Mouse (Mus musculus) lung, adult 2 months (tissue): ENCODE results near the gene Lin7c.

ENCODE experiments used
- CTCF ChIP-seq: fragments of 200-500 bp; IDR thresholded peaks from 2 replicates; pipeline ENCODE4 v1.5.1; 2011; ENCODE audit warnings: mild to moderate bottlenecking, low read length, control low read depth; ENCODE audit not compliant: insufficient read depth
- POLR2A ChIP-seq: fragments of 200-500 bp; IDR thresholded peaks from 2 replicates; pipeline ENCODE4 v1.6.1; 2011; ENCODE audit warnings: low read depth, mild to moderate bottlenecking, control low read depth, low read length, borderline replicate concordance; ENCODE audit errors: extremely low read depth

DNA sequence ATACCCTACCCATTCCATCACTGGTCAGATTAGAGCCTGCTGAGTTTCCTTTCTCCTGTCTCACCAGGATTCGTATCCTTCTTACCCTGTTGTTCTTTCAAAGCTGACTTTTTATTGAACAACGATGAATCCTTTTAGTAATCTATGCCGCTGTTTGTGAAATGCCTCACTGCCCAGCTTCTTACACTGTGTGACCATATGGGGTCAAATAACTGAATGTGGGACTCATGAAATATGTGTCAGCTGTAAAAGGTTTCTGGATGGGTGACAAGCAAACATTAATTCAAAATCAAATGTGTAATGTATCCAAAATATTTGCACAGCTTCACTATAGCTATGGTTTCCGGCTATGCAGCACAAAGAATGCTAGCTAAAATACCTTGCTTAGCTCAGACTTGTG is 54.9 kb downstream of the Lin7c start:
- TF ChIP-seq CTCF (no peak), POLR2A (no peak)
